Mouse (Mus musculus): ENCODE measurements at regions not wholly inside any gene's neighbourhood (a gene's known extent, or its start where the extent isn't known, plus 50 kb on each side); places are given as distances from the start of the nearest gene placed in this dataset.
A peak's percentile ranks its signal among the peaks of the same experiment; 100 is the strongest.

DNA sequence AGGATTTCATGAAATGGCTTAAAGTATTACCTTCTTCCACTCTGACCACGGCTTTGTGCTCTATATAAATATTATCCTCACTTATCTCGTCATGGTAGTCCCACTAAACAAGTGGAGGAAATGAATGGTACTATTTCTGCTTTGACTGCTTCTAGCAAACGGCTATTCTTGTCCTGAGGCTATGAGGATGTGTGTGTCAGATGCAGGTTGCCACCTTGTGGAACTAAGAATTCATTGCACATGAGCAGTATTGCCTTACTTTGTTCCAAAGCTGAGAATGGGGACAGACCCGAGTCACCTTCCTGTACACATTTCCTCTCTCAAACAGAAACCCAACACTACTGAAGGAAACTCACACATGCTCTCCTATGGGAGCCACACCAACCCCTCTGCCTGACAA, 66.5 kb upstream of the Megf9 start:
- no peak for ATAC-seq (ENCODE audit: insufficient read depth)
- Histone ChIP-seq H3K27me3 (ENCODE audit: control insufficient read depth, insufficient read depth, low read length) (no peaks in the 10 kb centered on the region), H3K4me3 (ENCODE audit: insufficient read depth in 1 of 2, low read depth in 2 of 2, low read length in 2 of 2) (no peak overlapping the region), H3K9ac (replicated peaks) (no peak overlapping the region), H3K27ac (no peak overlapping the region), H3K9me3 (ENCODE audit: control insufficient read depth, low read length) (no peaks in the 10 kb centered on the region), H3K4me2 (ENCODE audit: low read depth) (no peak overlapping the region), H3K4me1 (replicated peaks; ENCODE audit: control insufficient read depth in 2 of 2, insufficient read depth in 2 of 2, low read length in 1 of 2) (no peaks in the 10 kb centered on the region), H3K36me3 (replicated peaks; ENCODE audit: control insufficient read depth, insufficient read depth, low read depth) (no peaks in the 10 kb centered on the region)
- TF ChIP-seq CTCF (IDR thresholded peaks at IDR 0.05; ENCODE audit: low read depth) (peak; percentile 63), EP300 (IDR thresholded peaks at IDR 0.05; ENCODE audit: low read depth) (no peak)
- DNase-seq (ENCODE audit: low read depth in 3 of 3, low spot score in 3 of 3): no peak
- 1% methylated on average over 4 of the region's 4 CpGs for whole genome bisulfite sequencing (ENCODE audit: insufficient replicate concordance)
